Mouse (Mus musculus) cerebellum, adult 2 months (tissue): Measurements from ENCODE around the gene Scn1b. TPM values are rescaled to one million over a fixed set of nuclear protein-coding genes. Genes with fewer than 3 reads are reported as not detected.

ENCODE experiments used
- DNase-seq, 2 experiments: peaks; one replicate each; pipeline ENCODE4 v3.0.0; 2021
- H3K27ac ChIP-seq: fragments of 200-500 bp; 2 replicates; pipeline ENCODE4 v1.5.1; 2012; ENCODE audit warnings: low read length, control low read depth, inconsistent platforms; ENCODE audit not compliant: insufficient read depth
- H3K27me3 ChIP-seq: fragments of 200-500 bp; 2 replicates; pipeline ENCODE4 v1.6.1; 2012; ENCODE audit warnings: inconsistent platforms, mild to moderate bottlenecking, low read length, moderate library complexity; ENCODE audit not compliant: control insufficient read depth, insufficient read depth
- H3K4me1 ChIP-seq: fragments of 200-500 bp; 2 replicates; pipeline ENCODE4 v1.6.1; 2011; ENCODE audit warnings: low read length; ENCODE audit not compliant: control insufficient read depth, insufficient read depth
- H3K4me3 ChIP-seq: fragments of 200-500 bp; replicated peaks from 2 replicates; pipeline ENCODE3; 2011; ENCODE audit warnings: mild to moderate bottlenecking, low read depth, low read length, control low read depth; ENCODE audit not compliant: insufficient read depth
- CTCF ChIP-seq: fragments of 200-500 bp; IDR thresholded peaks from 2 replicates; pipeline ENCODE4 v1.5.1; 2011; ENCODE audit warnings: low read depth, mild to moderate bottlenecking, control low read depth, low read length, moderate library complexity, borderline replicate concordance; ENCODE audit not compliant: insufficient read depth
- POLR2A ChIP-seq: fragments of 200-500 bp; IDR thresholded peaks from 2 replicates; pipeline ENCODE4 v1.6.1; 2011; ENCODE audit warnings: low read length, control low read depth, borderline replicate concordance; ENCODE audit not compliant: insufficient read depth
- WGBS: fragments of 180-500 bp; shearing (Covaris S2); methylation state at CpG from one replicate; pipeline ENCODE4 v1.1.7; 2018; 5-methylcytosine and 5-hydroxymethylcytosine counted together
- polyA plus RNA-seq: library from polyadenylated mRNA; depleted of rRNA; stranded (reverse); fragments of >200 nt; gene quantifications from 2 replicates; pipeline ENCODE4 v1.2.3, GENCODE M21; 2012

Scn1b gene
- polyA plus RNA-seq, 1 experiment = 1,376 TPM

- H3K27ac ChIP-seq = no peak overlapping the region
- no peak for DNase-seq
- 82% methylated on average over 22 of the region's 22 CpGs for WGBS
- TF ChIP-seq POLR2A (no peak), CTCF (no peak)
- no peaks in the 10 kb centered on the region for H3K4me1 ChIP-seq
- H3K4me3 ChIP-seq = no peak overlapping the region
- H3K27me3 ChIP-seq = no peaks in the 10 kb centered on the region
Measured at GRCm38 (mm10) chr7:31098697-31099611, 27.8 kb downstream of the Scn1b start.

GRCm38 (mm10) chr7:31097583-31098248 lies 29.1 kb downstream of the Scn1b start:
- no peaks in the 10 kb centered on the region for H3K4me1 ChIP-seq
- 46% methylated on average over 20 of the region's 20 CpGs for WGBS
- TF ChIP-seq CTCF (peak; percentile 90), POLR2A (no peak)
- no peak overlapping the region for H3K27ac ChIP-seq
- H3K27me3 ChIP-seq = no peaks in the 10 kb centered on the region
- H3K4me3 ChIP-seq = no peak overlapping the region
- DNase-seq = peak; percentile 85 to 89

- Histone ChIP-seq H3K4me1 (no peaks in the 10 kb centered on the region), H3K27ac (no peak overlapping the region), H3K27me3 (no peaks in the 10 kb centered on the region), H3K4me3 (no peak overlapping the region)
- 78% methylated on average over 9 of the region's 9 CpGs for WGBS
- no peak for TF ChIP-seq POLR2A
- no peak for TF ChIP-seq CTCF
- DNase-seq = no peak
Measured at GRCm38 (mm10) chr7:31096892-31097564, 29.8 kb downstream of the Scn1b start.

- no peaks in the 10 kb centered on the region for H3K27me3 ChIP-seq
- 0 out of 2 replicates have a peak, but pooled peaks have one; percentile 8 for TF ChIP-seq CTCF
- TF ChIP-seq POLR2A = no peak
- no peaks in the 10 kb centered on the region for H3K4me1 ChIP-seq
- WGBS = 14% methylated on average over 12 of the region's 12 CpGs
- DNase-seq = peak in 1 of 2 experiments; percentile 47
- H3K27ac ChIP-seq = no peak overlapping the region
- no peak overlapping the region for H3K4me3 ChIP-seq
Measured at GRCm38 (mm10) chr7:31094774-31095501, 31.9 kb downstream of the Scn1b start.

GRCm38 (mm10) chr7:31089721-31090120 lies 37.1 kb downstream of the Scn1b start:
- H3K27ac ChIP-seq = no peak overlapping the region
- no peak for DNase-seq
- H3K4me3 ChIP-seq = no peak overlapping the region
- H3K27me3 ChIP-seq = no peaks in the 10 kb centered on the region
- no peaks in the 10 kb centered on the region for H3K4me1 ChIP-seq
- 92% methylated on average over 2 of the region's 2 CpGs for WGBS
- no peak for TF ChIP-seq CTCF
- no peak for TF ChIP-seq POLR2A

GRCm38 (mm10) chr7:31088206-31088605 lies 38.6 kb downstream of the Scn1b start:
- TF ChIP-seq CTCF = no peak
- TF ChIP-seq POLR2A = no peak
- H3K4me3 ChIP-seq = no peak overlapping the region
- H3K27ac ChIP-seq = no peak overlapping the region
- no peaks in the 10 kb centered on the region for H3K4me1 ChIP-seq
- no peak for DNase-seq
- WGBS = 33% methylated on average over 3 of the region's 3 CpGs
- no peaks in the 10 kb centered on the region for H3K27me3 ChIP-seq

GRCm38 (mm10) chr7:31087262-31087661 lies 39.5 kb downstream of the Scn1b start:
- Histone ChIP-seq H3K27me3 (no peaks in the 10 kb centered on the region), H3K27ac (no peak overlapping the region), H3K4me1 (no peaks in the 10 kb centered on the region), H3K4me3 (no peak overlapping the region)
- 75% methylated on average over 2 of the region's 2 CpGs for WGBS
- TF ChIP-seq CTCF = no peak
- TF ChIP-seq POLR2A = no peak
- DNase-seq = no peak
